Mouse (Mus musculus) heart, postnatal 10 days (tissue): ENCODE measurements at regions not wholly inside any gene's neighbourhood (a gene's known extent, or its start where the extent isn't known, plus 50 kb on each side); places are given as distances from the start of the nearest gene placed in this dataset.
A peak's percentile ranks its signal among the peaks of the same experiment; 100 is the strongest.

Experiments
- DNase-seq, 2 experiments: peaks; one replicate each; pipeline ENCODE4 v3.0.0; 2021
- intact Hi-C: fragments of 180-260 bp; cut with DNase I; formaldehyde crosslinking; loops from one replicate; pipeline ENCODE4 v1.15.1; 2025

GRCm38 (mm10) chrX:51913247-51913646 is 59.3 kb downstream of the 1700080O16Rik start:
- intact Hi-C loops, result loop anchor here (2.0 to 5.0 kb wide), 3 partner anchors 146 to 516 kb away; no protein-coding TSS in a partner anchor

GRCm38 (mm10) chrX:51911566-51911965 is 61.0 kb downstream of the 1700080O16Rik start:
- intact Hi-C loops, result loop anchor here (5.0 kb wide), 2 partner anchors 461 to 514 kb away; no protein-coding TSS in a partner anchor
- DNase-seq, result peak; percentile 7 to 17

More at GRCm38 (mm10) chrX:51913247-51913646, 59.3 kb downstream of the 1700080O16Rik start:
- DNase-seq, result peak; percentile 65 to 75

GRCm38 (mm10) chrX:51910576-51910975 is 62.0 kb downstream of the 1700080O16Rik start:
- DNase-seq, result no peak
- intact Hi-C loops, result loop anchor here (5.0 kb wide), 2 partner anchors 462 to 513 kb away; no protein-coding TSS in a partner anchor

- no peak for DNase-seq
- intact Hi-C loops, result no loop called here
Observed at GRCm38 (mm10) chrX:51898445-51898844, 74.1 kb downstream of the 1700080O16Rik start.

GRCm38 (mm10) chrX:51897059-51897458 is 75.5 kb downstream of the 1700080O16Rik start:
- intact Hi-C loops, result no loop called here
- no peak for DNase-seq

- no peak for DNase-seq
- intact Hi-C loops, result no loop called here
Observed at GRCm38 (mm10) chrX:51895646-51896190, 76.9 kb downstream of the 1700080O16Rik start.

- intact Hi-C loops, result no loop called here
- no peak for DNase-seq
Observed at GRCm38 (mm10) chrX:51892716-51893115, 79.9 kb downstream of the 1700080O16Rik start.

GRCm38 (mm10) chrX:51886129-51886528 is 85.1 kb upstream of the Usp26 start:
- DNase-seq, result no peak

More at GRCm38 (mm10) chrX:51886129-51886528, 85.1 kb upstream of the Usp26 start:
- intact Hi-C loops, result no loop called here
